10 mouse cellular contexts compared by ENCODE assay signal in genomic region chr2:167691410-167691809, GRCm38 (mm10). TPM values are rescaled to one million over a fixed set of nuclear protein-coding genes. Genes with fewer than 3 reads are reported as not detected.
DNase-seq lines count a peak whose midpoint lies in the region; ATAC-seq and TF ChIP-seq lines count a peak whose summit lies in the region.
"Had no signal": no experiment of that assay in that cellular context is flagged by ENCODE, and none has a peak within 500 bp of the region (broad histone marks: within the 10 kb centered on the region; RNA-seq: fewer than 3 reads in every experiment).

No protein-coding gene starts in this region.

- H3K36me3 ChIP-seq in heart, embryonic 13.5 days, result peaks cover 6% of the 10 kb centered on the region; the same call in 1 of the 2 replicates
- H3K36me3 ChIP-seq in lung, embryonic 16.5 days (ENCODE audit: control insufficient read depth, insufficient read depth, low read length), result peaks cover 21% of the 10 kb centered on the region
- no peaks in the 10 kb centered on the region for H3K36me3 ChIP-seq in stomach, embryonic 15.5 days

- 84% methylated on average over 6 of the region's 6 CpGs for WGBS in heart, embryonic 13.5 days
- WGBS in lung, embryonic 16.5 days, result 70% methylated on average over 6 of the region's 6 CpGs
- WGBS in stomach, embryonic 15.5 days, result 88% methylated on average over 6 of the region's 6 CpGs

- intact Hi-C loops in heart, postnatal 25 days (cut with DNase I), result loop anchor here (5.0 kb wide), 1 partner anchor 76 kb away; no protein-coding TSS in a partner anchor

- peak overlapping the region; percentile 76 for H3K9ac ChIP-seq in heart, embryonic 13.5 days
- peak overlapping the region; percentile 85 for H3K9ac ChIP-seq in lung, embryonic 16.5 days (ENCODE audit: low read length)
- no peak overlapping the region for H3K9ac ChIP-seq in stomach, embryonic 15.5 days

- no peak for ATAC-seq in heart, embryonic 13.5 days (ENCODE audit: extremely low read depth, insufficient number of reproducible peaks, low FRiP score, low TSS enrichment)
- no peak for ATAC-seq in lung, embryonic 16.5 days (ENCODE audit: low read depth)
- ATAC-seq in stomach, embryonic 15.5 days (ENCODE audit: insufficient read depth, low FRiP score, low read depth), result no peak
- ATAC-seq: inflammation-experienced regulatory T-cells, adult 6 months had no signal

- TF ChIP-seq POLR2A in embryonic fibroblast, embryonic 13.5 days (IDR thresholded peaks at IDR 0.05; ENCODE audit: low read depth, low read length), result no peak

- peaks cover 28% of the 10 kb centered on the region for H3K4me1 ChIP-seq in heart, embryonic 13.5 days
- H3K4me1 ChIP-seq in lung, embryonic 16.5 days (replicated peaks; ENCODE audit: control insufficient read depth, insufficient read depth, low read length), result peaks cover 19% of the 10 kb centered on the region
- H3K4me1 ChIP-seq in embryonic fibroblast, embryonic 13.5 days (ENCODE audit: control insufficient read depth, insufficient read depth, low read length), result no peaks in the 10 kb centered on the region; the same call in 1 of the 2 replicates
- H3K4me1 ChIP-seq in stomach, embryonic 15.5 days, result peaks cover 24% of the 10 kb centered on the region

- 0 out of 2 replicates have a peak, but pooled peaks cover 2% of the 10 kb centered on the region for H3K9me3 ChIP-seq in heart, embryonic 13.5 days
- H3K9me3 ChIP-seq in lung, embryonic 16.5 days (ENCODE audit: control insufficient read depth, low read length), result no peaks in the 10 kb centered on the region
- H3K9me3 ChIP-seq in stomach, embryonic 15.5 days, result no peaks in the 10 kb centered on the region

- no peak overlapping the region for H3K27ac ChIP-seq in heart, embryonic 13.5 days (replicated peaks)
- H3K27ac ChIP-seq in lung, embryonic 16.5 days (ENCODE audit: low read length), result peak overlapping the region; percentile 85
- peak overlapping the region; percentile 69 for H3K27ac ChIP-seq in embryonic fibroblast, embryonic 13.5 days (ENCODE audit: insufficient read depth, low read length)
- no peak overlapping the region for H3K27ac ChIP-seq in stomach, embryonic 15.5 days

- no peak for TF ChIP-seq CTCF in embryonic fibroblast, embryonic 13.5 days (IDR thresholded peaks at IDR 0.05; ENCODE audit: borderline replicate concordance, insufficient read depth, low read length)

- H3K4me2 ChIP-seq in heart, embryonic 13.5 days, result peak overlapping the region; percentile 93
- H3K4me2 ChIP-seq in lung, embryonic 16.5 days (ENCODE audit: low read depth, low read length), result peak overlapping the region; percentile 78
- H3K4me2 ChIP-seq in stomach, embryonic 15.5 days, result peak overlapping the region; percentile 89

- peak overlapping the region; percentile 81 for H3K4me3 ChIP-seq in heart, embryonic 13.5 days
- H3K4me3 ChIP-seq in lung, embryonic 16.5 days (ENCODE audit: low read length), result peak overlapping the region; percentile 73
- peak overlapping the region; percentile 68 for H3K4me3 ChIP-seq in embryonic fibroblast, embryonic 13.5 days (ENCODE audit: insufficient read depth, low read length)
- peak overlapping the region; percentile 34 for H3K4me3 ChIP-seq in stomach, embryonic 15.5 days (replicated peaks)

- DNase-seq in heart, postnatal 25 days (ENCODE audit: low spot score), result no peak
- DNase-seq in lung, postnatal 10 days, result no peak
- DNase-seq in ovary, postnatal 10 days (ENCODE audit: low spot score), result no peak
- no peak for DNase-seq in frontal cortex, postnatal 36 days (ENCODE audit: low spot score in 2 of 2)
- DNase-seq: adrenal gland, postnatal 25 days had no signal

- peaks cover 29% of the 10 kb centered on the region for H3K27me3 ChIP-seq in heart, embryonic 13.5 days (replicated peaks)
- no peaks in the 10 kb centered on the region for H3K27me3 ChIP-seq in lung, embryonic 16.5 days (ENCODE audit: control insufficient read depth, insufficient read depth, low read depth, low read length)
- 0 out of 2 replicates have a peak, but pooled peaks cover 2% of the 10 kb centered on the region for H3K27me3 ChIP-seq in stomach, embryonic 15.5 days (replicated peaks)

RNA-seq across cellular contexts. Expression of gene Tmem189, which starts 1.8 kb away (rescaled TPM):
- 37.4 and 37.6 TPM in 2 replicates for polyA plus RNA-seq in heart, embryonic 13.5 days (2015; fragmentation: Nextera tagmentation; extraction: Ambion mirVana)
- 10 to 100 TPM; 27.2 TPM for total RNA-seq in heart, postnatal 25 days (2021)
- 38.3 and 39.6 TPM in 2 replicates for polyA plus RNA-seq in lung, embryonic 16.5 days (2015; fragmentation: Nextera tagmentation; extraction: Ambion mirVana)
- polyA plus RNA-seq in embryonic fibroblast, embryonic 13.5 days (2011; ENCODE audit: insufficient read length, low read depth, missing spikeins), result 31.3 and 37.9 TPM in 2 replicates
- polyA plus RNA-seq in stomach, embryonic 15.5 days (2015; fragmentation: Nextera tagmentation; extraction: Ambion mirVana), result 40.8 and 43.8 TPM in 2 replicates

RNA-seq across cellular contexts. Expression of gene Cebpb, which starts 2.7 kb away (rescaled TPM):
- polyA plus RNA-seq in heart, embryonic 13.5 days (2015; fragmentation: Nextera tagmentation; extraction: Ambion mirVana), result 2.0 and 4.5 TPM in 2 replicates
- total RNA-seq in heart, postnatal 25 days (2021), result 10 to 100 TPM; 58.0 to 84.2 TPM
- 2.4 and 4.1 TPM in 2 replicates for polyA plus RNA-seq in lung, embryonic 16.5 days (2015; fragmentation: Nextera tagmentation; extraction: Ambion mirVana)
- 43.4 and 44.0 TPM in 2 replicates for polyA plus RNA-seq in embryonic fibroblast, embryonic 13.5 days (2011; ENCODE audit: insufficient read length, low read depth, missing spikeins)
- polyA plus RNA-seq in stomach, embryonic 15.5 days (2015; fragmentation: Nextera tagmentation; extraction: Ambion mirVana), result 18.4 and 25.4 TPM in 2 replicates

RNA-seq across cellular contexts. Expression of gene Gm20431, which starts 30.1 kb away (rescaled TPM):
- polyA plus RNA-seq in heart, embryonic 13.5 days (2015; fragmentation: Nextera tagmentation; extraction: Ambion mirVana), result 1.9 and 4.5 TPM in 2 replicates
- 10 to 100 TPM; 18.0 to 18.4 TPM for total RNA-seq in heart, postnatal 25 days (2021)
- 5.6 and 8.4 TPM in 2 replicates for polyA plus RNA-seq in lung, embryonic 16.5 days (2015; fragmentation: Nextera tagmentation; extraction: Ambion mirVana)
- polyA plus RNA-seq in embryonic fibroblast, embryonic 13.5 days (2011; ENCODE audit: insufficient read length, low read depth, missing spikeins), result 6.0 and 17.3 TPM in 2 replicates
- 3.5 and 9.6 TPM in 2 replicates for polyA plus RNA-seq in stomach, embryonic 15.5 days (2015; fragmentation: Nextera tagmentation; extraction: Ambion mirVana)
- polyA plus RNA-seq: inflammation-experienced regulatory T-cells, adult 6 months had no signal

RNA-seq across cellular contexts. Expression of gene Ube2v1, which starts 59.5 kb away (rescaled TPM):
- polyA plus RNA-seq in heart, embryonic 13.5 days (2015; fragmentation: Nextera tagmentation; extraction: Ambion mirVana), result 216 and 229 TPM in 2 replicates
- total RNA-seq in heart, postnatal 25 days (2021), result 100 to 1,000 TPM in 1 of 2 experiments, 10 to 100 TPM in 1; 99.3 to 105 TPM
- 263 and 285 TPM in 2 replicates for polyA plus RNA-seq in lung, embryonic 16.5 days (2015; fragmentation: Nextera tagmentation; extraction: Ambion mirVana)
- 227 and 265 TPM in 2 replicates for polyA plus RNA-seq in embryonic fibroblast, embryonic 13.5 days (2011; ENCODE audit: insufficient read length, low read depth, missing spikeins)
- 250 and 281 TPM in 2 replicates for polyA plus RNA-seq in stomach, embryonic 15.5 days (2015; fragmentation: Nextera tagmentation; extraction: Ambion mirVana)

Comparison
In these comparisons a context has a peak if more than half of its experiments do, and no peak if none do; other contexts are left out.
1. H3K27ac ChIP-seq: peak in lung, embryonic 16.5 days (single experiment) and embryonic fibroblast, embryonic 13.5 days (single experiment); none in heart, embryonic 13.5 days (single experiment) and stomach, embryonic 15.5 days (single experiment).
2. Peak in every context shown above with its lines, with median percentiles within 50 percentile points of each other: H3K4me2 ChIP-seq and H3K4me3 ChIP-seq.